Mouse (Mus musculus) embryonic fibroblast, embryonic 13.5 days (primary cell): ENCODE measurements around the gene Myo1b.

ENCODE experiments used
- CTCF ChIP-seq: IDR thresholded peaks from 2 replicates; pipeline ENCODE4 v1.5.1; 2011; ENCODE audit warnings: mild to moderate bottlenecking, control low read depth, low read length, moderate library complexity, borderline replicate concordance; ENCODE audit not compliant: insufficient read depth
- POLR2A ChIP-seq: IDR thresholded peaks from 2 replicates; pipeline ENCODE4 v1.6.1; 2011; ENCODE audit warnings: low read depth, mild to moderate bottlenecking, control low read depth, low read length, moderate library complexity

- TF ChIP-seq POLR2A (peak; percentile 86), CTCF (peak; percentile 53)
Observed at GRCm38 (mm10) chr1:51915576-51916156, at the start of gene Myo1b.
